Mouse (Mus musculus) embryo, embryonic 9.5 days (tissue): ENCODE measurements around the gene Hcn1.

Experiments used
- DNase-seq: peaks from one replicate; pipeline ENCODE4 v3.0.0-alpha.2; 2017; ENCODE audit errors: extremely low spot score

Hcn1 gene

GRCm38 (mm10) chr13:118026510-118026909 is 424.4 kb downstream of the Hcn1 start:
- DNase-seq = no peak

GRCm38 (mm10) chr13:118027868-118028267 is 425.7 kb downstream of the Hcn1 start:
- no peak for DNase-seq

- no peak for DNase-seq
These were observed 426.5 kb downstream of the Hcn1 start for GRCm38 (mm10) chr13:118028662-118029061.

GRCm38 (mm10) chr13:118029579-118029978 is 427.5 kb downstream of the Hcn1 start:
- no peak for DNase-seq

GRCm38 (mm10) chr13:118035598-118035997 is 433.5 kb downstream of the Hcn1 start:
- no peak for DNase-seq
